In the genomic region with DNA sequence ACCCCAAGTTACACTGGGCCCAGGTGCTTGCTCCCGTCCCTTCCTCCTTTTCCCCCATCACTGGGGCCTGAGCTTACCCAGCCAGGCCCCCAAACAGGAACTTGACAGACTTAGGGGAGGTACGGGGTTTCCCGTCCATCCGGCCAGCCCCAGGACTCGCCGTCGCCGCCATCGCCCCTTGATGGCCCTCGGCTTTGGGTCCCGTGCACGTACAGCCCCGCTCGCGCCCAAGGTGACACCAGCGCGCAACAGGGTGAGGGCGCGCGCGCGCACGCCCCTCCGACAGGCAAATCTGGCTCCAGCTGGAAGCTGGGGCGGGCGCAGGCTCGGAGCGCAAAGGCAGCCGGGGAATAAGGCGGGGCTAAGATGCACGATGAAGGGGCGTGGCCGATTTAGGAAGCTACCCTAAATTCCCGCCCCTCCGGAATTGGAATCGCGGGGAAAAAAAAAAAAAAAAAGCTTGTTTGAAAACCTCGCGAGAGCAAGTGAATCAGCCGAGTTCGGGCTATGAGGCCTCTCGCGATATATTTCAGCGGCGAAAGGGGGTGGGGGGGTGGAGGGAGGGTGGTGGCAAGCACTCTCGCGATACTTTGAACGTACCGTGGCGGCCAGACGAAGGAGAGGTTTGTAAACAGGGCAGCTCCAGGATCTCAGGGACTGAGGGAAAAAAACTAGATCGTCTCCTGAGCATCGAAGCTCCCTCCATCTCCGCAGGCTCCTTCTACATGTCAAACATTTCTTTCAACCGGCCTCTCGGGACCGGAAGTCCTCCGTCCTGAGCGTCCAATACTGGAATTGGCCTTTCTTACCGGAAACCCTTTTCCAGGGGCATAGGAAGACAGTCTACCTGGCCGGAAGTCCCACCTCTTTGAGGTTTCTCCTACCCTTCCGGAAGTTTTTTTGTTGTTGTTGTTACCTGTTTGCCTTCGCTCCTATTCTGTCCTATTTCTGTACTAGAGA, we compare ENCODE assay signal across 8 mouse cellular contexts. TPM values are rescaled to one million over a fixed set of nuclear protein-coding genes. Genes with fewer than 3 reads are reported as not detected.
DNase-seq lines count a peak whose midpoint lies in the region; ATAC-seq lines count a peak whose summit lies in the region.

Rnf167 (plus strand) TSS at position 545 of the 960 bp plus-strand sequence.
Slc25a11 (minus strand) TSS at position 789 of the 960 bp plus-strand sequence.

- intact Hi-C loops in gastrocnemius, postnatal 14 days (cut with DNase I; ENCODE audit: low total_unique reads): no loop called here
- intact Hi-C loops in left cerebral cortex, postnatal 10 days (cut with DNase I): no loop called here

- ATAC-seq in inflammation-experienced regulatory T-cells, adult 6 months: peak; percentile 77
- ATAC-seq in megakaryocyte-erythroid progenitor cell, adult 5-6 weeks (replicated peaks; ENCODE audit: low FRiP score, low TSS enrichment, poor library complexity, severe bottlenecking): peak; percentile 72

- peak; percentile 97 to 98 for DNase-seq in adrenal gland, adult (ENCODE audit: inconsistent age in 2 of 2, low spot score in 1 of 2)
- peak; percentile 100 for DNase-seq in embryo, embryonic 10.5 days (ENCODE audit: low spot score)
- peak; percentile 96 for DNase-seq in gastrocnemius, postnatal 14 days
- DNase-seq in left cerebral cortex, postnatal 10 days (ENCODE audit: extremely low spot score in 1 of 2, low spot score in 2 of 2): peak; percentile 96 to 99
- DNase-seq in right cerebral cortex, postnatal 25 days: peak; percentile 96
- peak; percentile 96 for DNase-seq in urinary bladder, postnatal 4 days (ENCODE audit: low spot score in 2 of 2)

RNA-seq across cellular contexts. Expression of gene Rnf167, which starts in this region (rescaled TPM):
- total RNA-seq in gastrocnemius, postnatal 14 days (2021): 10 to 100 TPM; 34.9 to 35.7 TPM
- 100 to 1,000 TPM; 276 to 454 (median 423) TPM for polyA plus RNA-seq in inflammation-experienced regulatory T-cells, adult 6 months (2017; shearing (Covaris generic))
- 10 to 100 TPM; 62.2 to 62.7 TPM for total RNA-seq in left cerebral cortex, postnatal 10 days (2021)
- 92.8 and 95.5 TPM in 2 replicates for total RNA-seq in megakaryocyte-erythroid progenitor cell, adult 5-6 weeks (2014; fragmentation: Nextera tagmentation)
- total RNA-seq in megakaryocyte-erythroid progenitor cell, adult 5-6 weeks (2017): 42.3 and 53.4 TPM in 2 replicates

RNA-seq across cellular contexts. Expression of gene Slc25a11, which starts in this region (rescaled TPM):
- 100 to 1,000 TPM; 278 to 315 TPM for total RNA-seq in gastrocnemius, postnatal 14 days (2021)
- 100 to 1,000 TPM in 2 of 3 experiments, 10 to 100 TPM in 1; 85.3 to 111 (median 111) TPM for polyA plus RNA-seq in inflammation-experienced regulatory T-cells, adult 6 months (2017; shearing (Covaris generic))
- total RNA-seq in left cerebral cortex, postnatal 10 days (2021): 100 to 1,000 TPM; 112 to 121 TPM
- total RNA-seq in megakaryocyte-erythroid progenitor cell, adult 5-6 weeks (2014; fragmentation: Nextera tagmentation): 62.3 and 63.1 TPM in 2 replicates
- 33.1 and 36.2 TPM in 2 replicates for total RNA-seq in megakaryocyte-erythroid progenitor cell, adult 5-6 weeks (2017)

Comparison
In these comparisons a context has a peak if more than half of its experiments do, and no peak if none do; other contexts are left out.
1. Peak in every context shown above with its lines: DNase-seq and ATAC-seq.